Mouse (Mus musculus): Measurements from ENCODE around the gene Eme1. TPM values are rescaled to one million over a fixed set of nuclear protein-coding genes. Genes with fewer than 3 reads are reported as not detected.

Eme1 gene
- total and polyA plus RNA-seq, 3 experiments, result 17.9 to 42.0 (median 29.4) TPM

- H3K9me3 ChIP-seq (replicated peaks), result no peaks in the 10 kb centered on the region
- H3K36me3 ChIP-seq (replicated peaks), result no peaks in the 10 kb centered on the region
- no peak for ATAC-seq (ENCODE audit: extremely low read depth, insufficient number of reproducible peaks, low FRiP score, poor library complexity, severe bottlenecking)
- no peaks in the 10 kb centered on the region; the same call in 1 of the 2 replicates for H3K4me1 ChIP-seq (ENCODE audit: insufficient read depth, low read depth, low read length)
- DNase-seq (ENCODE audit: low spot score), result no peak
- H3K4me3 ChIP-seq (ENCODE audit: low read depth, low read length), result no peak overlapping the region
- TF ChIP-seq CTCF (IDR thresholded peaks at IDR 0.05; ENCODE audit: low read depth, low read length) (no peak), GATA2 (IDR thresholded peaks at IDR 0.05; ENCODE audit: borderline replicate concordance, low read depth, low read length) (no peak), GATA1 (IDR thresholded peaks at IDR 0.05; ENCODE audit: borderline replicate concordance, low read length) (no peak), POLR2AphosphoS5 (IDR thresholded peaks at IDR 0.05; ENCODE audit: insufficient replicate concordance, low read depth, low read length) (no peak), TAL1 (conservative IDR thresholded peaks at IDR 0.05; ENCODE audit: low read depth, low read length) (no peak)
- peaks cover 12% of the 10 kb centered on the region for H3K27me3 ChIP-seq (ENCODE audit: insufficient read depth, low read length)
Observed at GRCm38 (mm10) chr11:94596311-94596852, 57.4 kb downstream of the Eme1 start.

Other genes with a start within 250 kb of the Eme1 start
- gene Cacna1g, start 179.8 kb downstream of the Eme1 start, total RNA-seq (2014; fragmentation: Nextera tagmentation), result 38.4 TPM in 1 of 2 replicates, not detected in the other
- gene Cacna1g, start 179.8 kb downstream of the Eme1 start, total RNA-seq (2017), result 0.49 TPM in 1 of 2 replicates, not detected in the other
- gene Cacna1g, start 179.8 kb downstream of the Eme1 start, polyA plus RNA-seq (2012), result 0.01 TPM in 1 of 2 replicates, not detected in the other
- not detected in 2 replicates for gene Spata20, start 167.8 kb downstream of the Eme1 start, total RNA-seq (2014; fragmentation: Nextera tagmentation)
- gene Spata20, start 167.8 kb downstream of the Eme1 start, total RNA-seq (2017), result not detected in 2 replicates
- not detected in 2 replicates for gene Spata20, start 167.8 kb downstream of the Eme1 start, polyA plus RNA-seq (2012)
- not detected in 2 replicates for gene Epn3, start 154.0 kb downstream of the Eme1 start, total RNA-seq (2014; fragmentation: Nextera tagmentation)
- gene Epn3, start 154.0 kb downstream of the Eme1 start, total RNA-seq (2017), result not detected in 2 replicates
- gene Epn3, start 154.0 kb downstream of the Eme1 start, polyA plus RNA-seq (2012), result not detected in 2 replicates
- gene Mycbpap, start 132.2 kb downstream of the Eme1 start, total RNA-seq (2014; fragmentation: Nextera tagmentation), result not detected in 2 replicates
- gene Mycbpap, start 132.2 kb downstream of the Eme1 start, total RNA-seq (2017), result 0.06 TPM in 1 of 2 replicates, not detected in the other
- gene Mycbpap, start 132.2 kb downstream of the Eme1 start, polyA plus RNA-seq (2012), result not detected in 2 replicates
- gene Rsad1, start 104.7 kb downstream of the Eme1 start, total RNA-seq (2014; fragmentation: Nextera tagmentation), result 4.8 and 5.3 TPM in 2 replicates
- 3.9 and 4.2 TPM in 2 replicates for gene Rsad1, start 104.7 kb downstream of the Eme1 start, total RNA-seq (2017)
- gene Rsad1, start 104.7 kb downstream of the Eme1 start, polyA plus RNA-seq (2012), result 4.4 and 5.6 TPM in 2 replicates
- not detected in 2 replicates for gene Chad, start 88.9 kb downstream of the Eme1 start, total RNA-seq (2014; fragmentation: Nextera tagmentation)
- 0.06 and 0.11 TPM in 2 replicates for gene Chad, start 88.9 kb downstream of the Eme1 start, total RNA-seq (2017)
- gene Chad, start 88.9 kb downstream of the Eme1 start, polyA plus RNA-seq (2012), result not detected in 2 replicates
- 1.4 and 1.6 TPM in 2 replicates for gene Acsf2, start 52.1 kb downstream of the Eme1 start, total RNA-seq (2014; fragmentation: Nextera tagmentation)
- 0.27 and 0.81 TPM in 2 replicates for gene Acsf2, start 52.1 kb downstream of the Eme1 start, total RNA-seq (2017)
- gene Acsf2, start 52.1 kb downstream of the Eme1 start, polyA plus RNA-seq (2012), result 1.5 and 1.6 TPM in 2 replicates
- 107 and 120 TPM in 2 replicates for gene Lrrc59, start 24.2 kb downstream of the Eme1 start, total RNA-seq (2014; fragmentation: Nextera tagmentation)
- 106 and 117 TPM in 2 replicates for gene Lrrc59, start 24.2 kb downstream of the Eme1 start, total RNA-seq (2017)
- 146 and 181 TPM in 2 replicates for gene Lrrc59, start 24.2 kb downstream of the Eme1 start, polyA plus RNA-seq (2012)
- gene Mrpl27, start 197 bp downstream of the Eme1 start, total RNA-seq (2014; fragmentation: Nextera tagmentation), result 19.5 and 26.2 TPM in 2 replicates
- 54.7 and 70.9 TPM in 2 replicates for gene Mrpl27, start 197 bp downstream of the Eme1 start, total RNA-seq (2017)
- 66.3 and 70.6 TPM in 2 replicates for gene Mrpl27, start 197 bp downstream of the Eme1 start, polyA plus RNA-seq (2012)
- gene Xylt2, start 23.6 kb upstream of the Eme1 start, total RNA-seq (2014; fragmentation: Nextera tagmentation), result 4.5 and 9.9 TPM in 2 replicates
- gene Xylt2, start 23.6 kb upstream of the Eme1 start, total RNA-seq (2017), result 6.6 and 7.0 TPM in 2 replicates
- gene Xylt2, start 23.6 kb upstream of the Eme1 start, polyA plus RNA-seq (2012), result 14.7 and 16.4 TPM in 2 replicates
- gene Gm11541, start 50.5 kb upstream of the Eme1 start, total RNA-seq (2014; fragmentation: Nextera tagmentation), result not detected in 2 replicates
- gene Gm11541, start 50.5 kb upstream of the Eme1 start, total RNA-seq (2017), result 0.06 and 0.33 TPM in 2 replicates
- gene Gm11541, start 50.5 kb upstream of the Eme1 start, polyA plus RNA-seq (2012), result not detected in 2 replicates
- not detected in 2 replicates for gene Cdc34b, start 87.8 kb upstream of the Eme1 start, total RNA-seq (2014; fragmentation: Nextera tagmentation)
- 0.27 TPM in 1 of 2 replicates, not detected in the other for gene Cdc34b, start 87.8 kb upstream of the Eme1 start, total RNA-seq (2017)
- 0.13 TPM in 1 of 2 replicates, not detected in the other for gene Cdc34b, start 87.8 kb upstream of the Eme1 start, polyA plus RNA-seq (2012)
- not detected in 2 replicates for gene Tmem92, start 128.7 kb upstream of the Eme1 start, total RNA-seq (2014; fragmentation: Nextera tagmentation)
- 0.16 TPM in 1 of 2 replicates, not detected in the other for gene Tmem92, start 128.7 kb upstream of the Eme1 start, total RNA-seq (2017)
- gene Tmem92, start 128.7 kb upstream of the Eme1 start, polyA plus RNA-seq (2012), result not detected in 2 replicates